In genomic region chr7:83445181-83445926, GRCm38 (mm10) we compare ENCODE assay signal across 12 mouse cellular contexts.
DNase-seq lines count a peak whose midpoint lies in the region; ATAC-seq and TF ChIP-seq lines count a peak whose summit lies in the region.
"Had no signal": no experiment of that assay in that cellular context is flagged by ENCODE, and none has a peak within 500 bp of the region (broad histone marks: within the 10 kb centered on the region; RNA-seq: fewer than 3 reads in every experiment).

No protein-coding gene starts in this region.

- H3K36me3 ChIP-seq in heart, postnatal 0 days (replicated peaks; ENCODE audit: control insufficient read depth, insufficient read depth, low read length), result no peaks in the 10 kb centered on the region
- H3K36me3 ChIP-seq in intestine, embryonic 15.5 days, result no peaks in the 10 kb centered on the region
- H3K36me3 ChIP-seq: neural tube, embryonic 13.5 days had no signal

- TF ChIP-seq EP300 in heart, postnatal 0 days (IDR thresholded peaks at IDR 0.05; ENCODE audit: low read depth), result no peak

- TF ChIP-seq CTCF in heart, postnatal 0 days (IDR thresholded peaks at IDR 0.05; ENCODE audit: low read depth), result no peak

- H3K27me3 ChIP-seq in heart, postnatal 0 days (ENCODE audit: control insufficient read depth, insufficient read depth, low read length), result no peaks in the 10 kb centered on the region
- H3K27me3 ChIP-seq in intestine, embryonic 15.5 days (replicated peaks), result no peaks in the 10 kb centered on the region
- H3K27me3 ChIP-seq: neural tube, embryonic 13.5 days had no signal

- H3K4me3 ChIP-seq in heart, postnatal 0 days (ENCODE audit: low read depth, low read length), result no peak overlapping the region
- no peak overlapping the region for H3K4me3 ChIP-seq in intestine, embryonic 15.5 days (replicated peaks)
- H3K4me3 ChIP-seq: neural tube, embryonic 13.5 days had no signal

- no peak for ATAC-seq in heart, postnatal 0 days (ENCODE audit: insufficient read depth, low read depth)
- 0 out of 2 replicates have a peak, but pooled peaks have one; percentile 15 for ATAC-seq in intestine, embryonic 15.5 days
- ATAC-seq: activated CD4-positive, CD25-positive, alpha-beta regulatory T cell, adult 4 months had no signal

- intact Hi-C loops in heart, postnatal 14 days (cut with DNase I), result no loop called here

- WGBS in heart, postnatal 0 days, result 26% methylated on average over 5 of the region's 5 CpGs
- WGBS in intestine, embryonic 15.5 days, result 34% methylated on average over 5 of the region's 5 CpGs

- no peak overlapping the region for H3K4me2 ChIP-seq in heart, postnatal 0 days (ENCODE audit: low read depth, low read length)
- H3K4me2 ChIP-seq in intestine, embryonic 15.5 days (replicated peaks), result no peak overlapping the region
- H3K4me2 ChIP-seq: neural tube, embryonic 13.5 days had no signal

- H3K27ac ChIP-seq in heart, postnatal 0 days (ENCODE audit: low read depth), result peak overlapping the region; percentile 53
- 0 out of 2 replicates have a peak overlapping the region, but pooled peaks have one; percentile 32 for H3K27ac ChIP-seq in intestine, embryonic 15.5 days
- H3K27ac ChIP-seq: neural tube, embryonic 13.5 days had no signal

- H3K9ac ChIP-seq in heart, postnatal 0 days (replicated peaks; ENCODE audit: low read depth, low read length), result no peak overlapping the region
- no peak overlapping the region for H3K9ac ChIP-seq in intestine, embryonic 15.5 days
- H3K9ac ChIP-seq: neural tube, embryonic 13.5 days had no signal

- H3K9me3 ChIP-seq in heart, postnatal 0 days (replicated peaks; ENCODE audit: control insufficient read depth, low read length), result no peaks in the 10 kb centered on the region
- H3K9me3 ChIP-seq in intestine, embryonic 15.5 days, result no peaks in the 10 kb centered on the region
- H3K9me3 ChIP-seq: neural tube, embryonic 13.5 days had no signal

- peaks cover 8% of the 10 kb centered on the region; the same call in 1 of the 2 replicates for H3K4me1 ChIP-seq in heart, postnatal 0 days (ENCODE audit: control insufficient read depth, insufficient read depth)
- H3K4me1 ChIP-seq in intestine, embryonic 15.5 days (replicated peaks), result peaks cover 11% of the 10 kb centered on the region; the same call in 1 of the 2 replicates

- no peak for DNase-seq in heart, postnatal 0 days (ENCODE audit: low spot score)
- DNase-seq in heart, postnatal 14 days, result no peak
- peak; percentile 13 for DNase-seq in retina, postnatal 1 day
- no peak for DNase-seq in retina, embryonic 14.5 days (ENCODE audit: low spot score)
- DNase-seq in telencephalon, adult 2 months (ENCODE audit: low read depth, low spot score), result peak; percentile 41
- no peak for DNase-seq in adrenal gland, postnatal 25 days
- DNase-seq: gastrocnemius, postnatal 10 days; kidney, adult 11 months; thymus, postnatal 25 days had no signal

Comparison
In these comparisons a context has a peak if more than half of its experiments do, and no peak if none do; other contexts are left out.
1. DNase-seq: peak in retina, postnatal 1 day (single experiment) and telencephalon, adult 2 months (single experiment); none in heart, postnatal 0 days (single experiment), heart, postnatal 14 days (0 of 2), retina, embryonic 14.5 days (single experiment) and adrenal gland, postnatal 25 days (single experiment).